Mouse (Mus musculus) liver, embryonic 14.5 days (tissue): ENCODE results near the gene Ilk. TPM values are rescaled to one million over a fixed set of nuclear protein-coding genes. Genes with fewer than 3 reads are reported as not detected.

ENCODE experiments used
- ATAC-seq: fragments of 200-750 bp; cut with Nextera tagmentation; 2 replicates; pipeline ENCODE4 v1.8.0; 2017; ENCODE audit warnings: moderate number of reproducible peaks, mild to moderate bottlenecking, moderate library complexity; ENCODE audit not compliant: insufficient read depth
- DNase-seq, 3 experiments: peaks; one replicate each; pipeline ENCODE4 v3.0.0-alpha.2; 2012 to 2013; ENCODE audit warnings: low read depth in 3 of 3, low spot score in 3 of 3
- H3K27ac ChIP-seq: fragments of 300-500 bp; sonication (generic); 2 replicates; pipeline ENCODE4 v1.5.1; 2014; ENCODE audit warnings: moderate library complexity, mild to moderate bottlenecking, control low read depth, inconsistent platforms
- H3K27me3 ChIP-seq: fragments of 300-500 bp; sonication (generic); 2 replicates; pipeline ENCODE4 v1.6.1; 2014; ENCODE audit warnings: mild to moderate bottlenecking, low read length, moderate library complexity; ENCODE audit not compliant: control insufficient read depth, insufficient read depth
- H3K36me3 ChIP-seq: fragments of 300-500 bp; sonication (generic); replicated peaks from 2 replicates; pipeline ENCODE4 v1.6.1; 2014; ENCODE audit warnings: low read depth; ENCODE audit not compliant: control insufficient read depth, insufficient read depth
- H3K4me1 ChIP-seq, 2 experiments: fragments of 200-500 bp in 1 of 2; fragments of 300-500 bp in 1 of 2; sonication (generic) in 1 of 2; replicated peaks; 2 replicates each; pipeline ENCODE4 v1.6.1; 2012 to 2014; ENCODE audit warnings: antibody characterized with exemption in 1 of 2, inconsistent platforms in 1 of 2, low read length in 1 of 2; ENCODE audit not compliant: control insufficient read depth in 2 of 2, insufficient read depth in 2 of 2
- H3K4me2 ChIP-seq: fragments of 300-500 bp; sonication (generic); 2 replicates; pipeline ENCODE4 v1.6.1; 2014; ENCODE audit warnings: low read depth, mild to moderate bottlenecking, control low read depth, moderate library complexity
- H3K4me3 ChIP-seq, 2 experiments: fragments of 200-500 bp in 1 of 2; fragments of 300-500 bp in 1 of 2; sonication (generic) in 1 of 2; 2 replicates each; pipeline ENCODE4 v1.5.1; 2012 to 2014; ENCODE audit warnings: low read depth in 2 of 2, low read length in 2 of 2, mild to moderate bottlenecking in 2 of 2, control low read depth in 1 of 2, inconsistent platforms in 1 of 2, moderate library complexity in 1 of 2; ENCODE audit not compliant: insufficient read depth in 1 of 2
- H3K9ac ChIP-seq: fragments of 300-500 bp; sonication (generic); replicated peaks from 2 replicates; pipeline ENCODE4 v1.6.1; 2014; ENCODE audit warnings: mild to moderate bottlenecking, control low read depth, moderate library complexity
- H3K9me3 ChIP-seq: fragments of 300-500 bp; sonication (generic); 2 replicates; pipeline ENCODE4 v1.6.1; 2016; ENCODE audit warnings: low read length, mixed read lengths; ENCODE audit not compliant: control insufficient read depth
- CTCF ChIP-seq: IDR thresholded peaks from 2 replicates; pipeline ENCODE4 v1.5.1; 2016; ENCODE audit warnings: antibody characterized with exemption, low read depth, control low read depth
- EP300 ChIP-seq: IDR thresholded peaks from 2 replicates; pipeline ENCODE4 v1.6.1; 2016; ENCODE audit warnings: antibody characterized with exemption, low read depth
- WGBS: fragments of 180-500 bp; shearing (Covaris S2); extraction: QIAGEN DNeasy Blood & Tissue Kit; methylation state at CpG from one replicate; pipeline ENCODE4 v1.1.7; 2014; ENCODE audit not compliant: insufficient replicate concordance; 5-methylcytosine and 5-hydroxymethylcytosine counted together
- polyA plus RNA-seq, 2 experiments: library from polyadenylated mRNA; depleted of rRNA in 1 of 2; stranded (reverse) in 1 of 2; unstranded in 1 of 2; fragments of >200 nt; fragmentation: Nextera tagmentation in 1 of 2; extraction: Ambion mirVana in 1 of 2; gene quantifications; 2 replicates each; pipeline versions ENCODE4 v1.2.1 to v1.2.3; 2012 to 2014

Ilk gene
- polyA plus RNA-seq, 2 experiments, result 71.1 to 110 TPM

- H3K4me2 ChIP-seq, result no peak overlapping the region
- H3K4me3 ChIP-seq, result no peak overlapping the region
- 73% methylated on average over 10 of the region's 10 CpGs for WGBS
These were observed 16.9 kb downstream of the Ilk start for GRCm38 (mm10) chr7:105753281-105753680.

GRCm38 (mm10) chr7:105761813-105762484 is 25.6 kb downstream of the Ilk start:
- no peak overlapping the region for H3K9ac ChIP-seq
- no peak overlapping the region for H3K27ac ChIP-seq
- 7% methylated on average over 51 of the region's 51 CpGs for WGBS
- H3K27me3 ChIP-seq, result peaks cover 11% of the 10 kb centered on the region
- TF ChIP-seq CTCF, result no peak
- TF ChIP-seq EP300, result no peak
- peak overlapping the region; percentile 48 for H3K4me2 ChIP-seq
- no peaks in the 10 kb centered on the region for H3K36me3 ChIP-seq
- H3K9me3 ChIP-seq, result no peaks in the 10 kb centered on the region
- H3K4me3 ChIP-seq, result peak overlapping the region in 1 of 2 experiments; percentile 16; a peak in 2 of 4 replicates
- ATAC-seq (peak; percentile 31; the same call in 1 of the 2 replicates), DNase-seq (no peak)
- no peaks in the 10 kb centered on the region for H3K4me1 ChIP-seq

More at GRCm38 (mm10) chr7:105753281-105753680, 16.9 kb downstream of the Ilk start:
- H3K9me3 ChIP-seq, result no peaks in the 10 kb centered on the region
- H3K4me1 ChIP-seq, result peaks cover 6 to 7% of the 10 kb centered on the region in 2 experiments
- no peaks in the 10 kb centered on the region for H3K36me3 ChIP-seq
- H3K27me3 ChIP-seq, result no peaks in the 10 kb centered on the region
- H3K27ac ChIP-seq, result no peak overlapping the region
- no peak for ATAC-seq
- H3K9ac ChIP-seq, result no peak overlapping the region
- no peak for DNase-seq
- TF ChIP-seq EP300, result no peak
- no peak for TF ChIP-seq CTCF

- WGBS, result 12% methylated on average over 55 of the region's 55 CpGs
- DNase-seq, result no peak
- peak overlapping the region in 1 of 2 experiments; percentile 16; a peak in 2 of 4 replicates for H3K4me3 ChIP-seq
- no peak for TF ChIP-seq CTCF
- TF ChIP-seq EP300, result no peak
- H3K4me1 ChIP-seq, result peaks cover 0 to 3% of the 10 kb centered on the region in 2 experiments; a peak in 1 of 4 replicates
- no peaks in the 10 kb centered on the region for H3K9me3 ChIP-seq
- peaks cover 11% of the 10 kb centered on the region for H3K27me3 ChIP-seq
- no peak overlapping the region for H3K9ac ChIP-seq
- H3K27ac ChIP-seq, result no peak overlapping the region
- peak overlapping the region; percentile 48 for H3K4me2 ChIP-seq
- no peaks in the 10 kb centered on the region for H3K36me3 ChIP-seq
- no peak for ATAC-seq
These were observed 26.3 kb downstream of the Ilk start for GRCm38 (mm10) chr7:105762517-105763270.

GRCm38 (mm10) chr7:105764331-105764730 is 27.9 kb downstream of the Ilk start:
- no peak for ATAC-seq
- 70% methylated on average over 11 of the region's 11 CpGs for WGBS
- H3K27ac ChIP-seq, result no peak overlapping the region
- no peaks in the 10 kb centered on the region for H3K9me3 ChIP-seq
- H3K4me3 ChIP-seq, result no peak overlapping the region
- H3K27me3 ChIP-seq, result peaks cover 11% of the 10 kb centered on the region
- peaks cover 0 to 3% of the 10 kb centered on the region in 2 experiments; a peak in 1 of 4 replicates for H3K4me1 ChIP-seq
- TF ChIP-seq EP300, result no peak
- no peak for TF ChIP-seq CTCF
- DNase-seq, result no peak
- no peaks in the 10 kb centered on the region for H3K36me3 ChIP-seq
- H3K9ac ChIP-seq, result no peak overlapping the region
- no peak overlapping the region for H3K4me2 ChIP-seq

DNA sequence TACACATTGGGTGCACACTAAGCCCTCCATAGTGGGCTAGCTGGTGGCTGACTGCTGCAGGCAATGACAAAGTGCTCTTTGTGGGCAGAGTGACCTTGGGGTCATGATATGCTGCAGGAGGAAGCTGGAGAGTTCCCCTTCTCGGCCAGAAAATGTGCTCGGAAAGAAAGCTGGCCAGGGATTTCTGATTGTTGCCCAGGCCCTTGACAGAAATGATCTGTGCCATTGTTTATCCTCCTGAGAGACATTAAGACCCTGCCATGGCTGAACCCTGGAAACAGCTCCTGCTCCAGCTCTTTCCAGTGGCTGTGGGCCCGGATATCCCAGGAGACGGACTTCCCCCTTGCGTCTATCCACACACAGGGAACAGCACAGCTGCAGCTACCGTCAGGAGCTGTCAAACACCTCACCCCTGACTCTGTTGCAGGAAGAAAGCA is 31.4 kb downstream of the Ilk start:
- no peak overlapping the region for H3K4me3 ChIP-seq
- DNase-seq (no peak), ATAC-seq (peak; percentile 16; the same call in 1 of the 2 replicates)
- H3K27ac ChIP-seq, result no peak overlapping the region
- peaks cover 0 to 3% of the 10 kb centered on the region in 2 experiments; a peak in 1 of 4 replicates for H3K4me1 ChIP-seq
- H3K27me3 ChIP-seq, result peaks cover under 1% of the 10 kb centered on the region
- H3K9ac ChIP-seq, result no peak overlapping the region
- no peaks in the 10 kb centered on the region for H3K36me3 ChIP-seq
- TF ChIP-seq EP300, result no peak
- TF ChIP-seq CTCF, result no peak
- H3K4me2 ChIP-seq, result no peak overlapping the region
- no peaks in the 10 kb centered on the region for H3K9me3 ChIP-seq
- WGBS, result 12% methylated on average over 6 of the region's 6 CpGs
